Mouse (Mus musculus) cortical plate, adult 2 months (tissue): ENCODE results near the gene Rrh.

Source experiments
- CTCF ChIP-seq: fragments of 200-500 bp; IDR thresholded peaks from 2 replicates; pipeline ENCODE4 v1.5.1; 2011; ENCODE audit warnings: mild to moderate bottlenecking, control low read depth, low read length; ENCODE audit not compliant: insufficient read depth; ENCODE audit errors: extremely low read depth
- POLR2A ChIP-seq: fragments of 200-500 bp; IDR thresholded peaks from 2 replicates; pipeline ENCODE4 v1.6.1; 2011; ENCODE audit warnings: mild to moderate bottlenecking, low read length, control low read depth; ENCODE audit not compliant: insufficient read depth; ENCODE audit errors: extremely low read depth

GRCm38 (mm10) chr3:129799011-129799410 is 23.4 kb downstream of the Rrh start:
- TF ChIP-seq CTCF, result no peak
- TF ChIP-seq POLR2A, result no peak
